In genomic region chr6:120232885-120233284, GRCm38 (mm10) we compare ENCODE assay signal across 22 mouse cellular contexts.
"Had no signal": no experiment of that assay in that cellular context is flagged by ENCODE, and none has a peak within 500 bp of the region (broad histone marks: within the 10 kb centered on the region; RNA-seq: fewer than 3 reads in every experiment).

No protein-coding gene starts in this region.

- ATAC-seq: hindbrain, postnatal 0 days; liver, embryonic 12.5 days had no signal

- H3K4me1 ChIP-seq: hindbrain, embryonic 13.5 days; hindbrain, embryonic 15.5 days; limb, embryonic 13.5 days; limb, embryonic 15.5 days; liver, embryonic 12.5 days had no signal

- DNase-seq: gastrocnemius, postnatal 14 days; gastrocnemius, postnatal 36 days; heart, adult 11 months; heart, adult 2 months; heart, postnatal 14 days; heart, postnatal 36 days; kidney, adult 18-20 months; kidney, adult 8-10 months; kidney, postnatal 14 days; kidney, postnatal 36 days; layer of hippocampus, adult 9-11 months; layer of hippocampus, postnatal 36 days; left cerebral cortex, postnatal 4 days had no signal

- H3K4me2 ChIP-seq: heart, embryonic 11.5 days; heart, embryonic 13.5 days; heart, embryonic 15.5 days; hindbrain, embryonic 13.5 days; hindbrain, embryonic 15.5 days; limb, embryonic 13.5 days; limb, embryonic 15.5 days; liver, embryonic 12.5 days had no signal

- H3K36me3 ChIP-seq: heart, embryonic 13.5 days; heart, embryonic 15.5 days; hindbrain, embryonic 13.5 days; hindbrain, embryonic 15.5 days; limb, embryonic 13.5 days; limb, embryonic 15.5 days; liver, embryonic 12.5 days had no signal

- H3K4me3 ChIP-seq: heart, adult 2 months; heart, embryonic 13.5 days; heart, embryonic 15.5 days; hindbrain, embryonic 13.5 days; hindbrain, embryonic 15.5 days; limb, embryonic 13.5 days; limb, embryonic 15.5 days; liver, embryonic 12.5 days had no signal

- H3K9me3 ChIP-seq: heart, embryonic 13.5 days; heart, embryonic 15.5 days; hindbrain, embryonic 13.5 days; hindbrain, embryonic 15.5 days; limb, embryonic 13.5 days; limb, embryonic 15.5 days; liver, embryonic 12.5 days had no signal

- H3K9ac ChIP-seq: heart, embryonic 13.5 days; heart, embryonic 15.5 days; hindbrain, embryonic 13.5 days; hindbrain, embryonic 15.5 days; limb, embryonic 13.5 days; limb, embryonic 15.5 days; liver, embryonic 12.5 days had no signal

- H3K27me3 ChIP-seq: heart, embryonic 13.5 days; heart, embryonic 15.5 days; hindbrain, embryonic 13.5 days; hindbrain, embryonic 15.5 days; limb, embryonic 13.5 days; limb, embryonic 15.5 days had no signal

- H3K27ac ChIP-seq: heart, adult 2 months; heart, embryonic 13.5 days; heart, embryonic 15.5 days; hindbrain, embryonic 13.5 days; hindbrain, embryonic 15.5 days; hindbrain, postnatal 0 days; limb, embryonic 13.5 days; limb, embryonic 15.5 days; liver, embryonic 12.5 days had no signal
